Mouse (Mus musculus) frontal cortex, postnatal 25 days (tissue): Measurements from ENCODE around the gene Zfp787.
"Not testable (repeated sequence)": the region's sequence is repeated elsewhere in the genome, so short reads cannot be mapped to it uniquely, and the experiment has no call there.

Experiments used
- DNase-seq, 2 experiments: peaks; one replicate each; pipeline ENCODE4 v3.0.0; 2022; ENCODE audit warnings: low spot score in 2 of 2

The Zfp787 gene

GRCm38 (mm10) chr7:6155901-6156411 lies at the start of gene Zfp787:
Gene Zfp787 (minus strand): TSS chr7:6155997.
- peak; percentile 92 to 95 for DNase-seq

GRCm38 (mm10) chr7:6204200-6204599 lies 48.4 kb upstream of the Zfp787 start:
- DNase-seq: no peak

GRCm38 (mm10) chr7:6196790-6197189 lies 41.0 kb upstream of the Zfp787 start, which contains the start of gene Galp:
Gene Galp (plus strand): TSS chr7:6197090.
- no peak for DNase-seq

GRCm38 (mm10) chr7:6195777-6196176 lies 40.0 kb upstream of the Zfp787 start:
- DNase-seq: no peak

GRCm38 (mm10) chr7:6194129-6194528 lies 38.3 kb upstream of the Zfp787 start:
- DNase-seq: peak in 1 of 2 experiments; percentile 47

GRCm38 (mm10) chr7:6191376-6191775 lies 35.6 kb upstream of the Zfp787 start:
- peak; percentile 79 to 84 for DNase-seq

- no peak for DNase-seq
These were observed 33.7 kb upstream of the Zfp787 start for GRCm38 (mm10) chr7:6189542-6189941.

GRCm38 (mm10) chr7:6186756-6187155 lies 31.0 kb upstream of the Zfp787 start:
- no peak for DNase-seq

- no peak for DNase-seq
These were observed 30.4 kb upstream of the Zfp787 start for GRCm38 (mm10) chr7:6186176-6186575.

- no peak for DNase-seq
These were observed 29.6 kb upstream of the Zfp787 start for GRCm38 (mm10) chr7:6185391-6185790.

- no peak for DNase-seq
These were observed 28.7 kb upstream of the Zfp787 start for GRCm38 (mm10) chr7:6184521-6184920.

GRCm38 (mm10) chr7:6183802-6184201 lies 28.0 kb upstream of the Zfp787 start:
- DNase-seq: no peak

GRCm38 (mm10) chr7:6182882-6183281 lies 27.1 kb upstream of the Zfp787 start:
- DNase-seq: no peak

GRCm38 (mm10) chr7:6179013-6179412 lies 23.2 kb upstream of the Zfp787 start:
- DNase-seq: no peak

GRCm38 (mm10) chr7:6174365-6174987 lies 18.7 kb upstream of the Zfp787 start:
- not testable (repeated sequence) for DNase-seq

- DNase-seq: no peak
These were observed 18.1 kb upstream of the Zfp787 start for GRCm38 (mm10) chr7:6173872-6174271.

- DNase-seq: no peak
These were observed 17.0 kb upstream of the Zfp787 start for GRCm38 (mm10) chr7:6172674-6173244.

GRCm38 (mm10) chr7:6172006-6172649 lies 16.3 kb upstream of the Zfp787 start, which contains the start of gene Zfp444:
Gene Zfp444 (plus strand): TSS chr7:6172226.
- DNase-seq: peak; percentile 99 to 100

- DNase-seq: peak; percentile 40 to 55
These were observed 15.7 kb upstream of the Zfp787 start for GRCm38 (mm10) chr7:6171444-6172005.

- no peak for DNase-seq
These were observed 15.1 kb upstream of the Zfp787 start for GRCm38 (mm10) chr7:6170871-6171270.

GRCm38 (mm10) chr7:6170391-6170790 lies 14.6 kb upstream of the Zfp787 start:
- no peak for DNase-seq

GRCm38 (mm10) chr7:6169403-6169802 lies 13.6 kb upstream of the Zfp787 start:
- no peak for DNase-seq
